Mouse (Mus musculus): ENCODE results near the gene Chn2.

DNA sequence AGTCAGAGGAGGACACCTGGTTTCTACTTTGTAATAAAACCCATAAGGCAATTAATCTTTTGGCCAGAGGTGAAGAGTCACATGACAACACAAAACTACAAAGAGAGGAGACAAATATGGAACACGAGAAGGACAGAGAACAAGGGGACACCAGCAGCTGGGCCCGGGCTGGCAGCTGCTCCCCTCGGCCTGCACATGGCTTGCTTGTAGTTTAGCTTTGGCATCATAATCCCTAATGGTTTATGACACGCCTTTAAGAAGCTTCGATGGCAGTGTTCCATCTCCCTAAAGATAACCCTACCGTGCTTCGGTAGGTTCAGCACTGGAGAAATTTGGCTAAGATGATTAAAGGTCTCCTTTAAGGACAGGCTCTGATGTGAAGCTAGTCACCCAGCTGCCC lies 225.2 kb downstream of the Chn2 start:
- TF ChIP-seq CTCF (conservative IDR thresholded peaks at IDR 0.05; ENCODE audit: low read length) (no peak), POU5F1 (IDR thresholded peaks at IDR 0.05; ENCODE audit: borderline replicate concordance, low read length) (no peak)

All from E14TG2a.4 (cell line).